Mouse (Mus musculus) limb, embryonic 11.5 days (tissue): ENCODE results near the gene Zfp296. TPM values are rescaled to one million over a fixed set of nuclear protein-coding genes. Genes with fewer than 3 reads are reported as not detected.

ENCODE experiments used
- ATAC-seq: fragments of 200-750 bp; cut with Nextera tagmentation; 2 replicates; pipeline ENCODE4 v1.8.0; 2017; ENCODE audit warnings: low read depth; ENCODE audit not compliant: insufficient number of reproducible peaks, low FRiP score, low TSS enrichment
- DNase-seq: peaks from one replicate; pipeline ENCODE4 v3.0.0-alpha.2; 2015; ENCODE audit warnings: low spot score
- H3K27ac ChIP-seq: fragments of 300-500 bp; sonication (generic); replicated peaks from 2 replicates; pipeline ENCODE4 v1.5.1; 2014; ENCODE audit warnings: low read depth, mild to moderate bottlenecking, low read length
- H3K27me3 ChIP-seq: fragments of 300-500 bp; sonication (generic); 2 replicates; pipeline ENCODE4 v1.6.1; 2014; ENCODE audit warnings: mild to moderate bottlenecking, low read length, mixed read lengths; ENCODE audit not compliant: control insufficient read depth, insufficient read depth
- H3K36me3 ChIP-seq: fragments of 300-500 bp; sonication (generic); 2 replicates; pipeline ENCODE4 v1.6.1; 2014; ENCODE audit warnings: mild to moderate bottlenecking, low read length, moderate library complexity, mixed read lengths; ENCODE audit not compliant: control insufficient read depth, insufficient read depth
- H3K4me1 ChIP-seq: fragments of 300-500 bp; sonication (generic); 2 replicates; pipeline ENCODE4 v1.6.1; 2014; ENCODE audit warnings: low read length, mixed read lengths; ENCODE audit not compliant: control insufficient read depth, insufficient read depth
- H3K4me2 ChIP-seq: fragments of 300-500 bp; sonication (generic); 2 replicates; pipeline ENCODE4 v1.6.1; 2014; ENCODE audit warnings: low read depth, mild to moderate bottlenecking, moderate library complexity; ENCODE audit not compliant: severe bottlenecking
- H3K4me3 ChIP-seq: fragments of 300-500 bp; sonication (generic); 2 replicates; pipeline ENCODE4 v1.5.1; 2014; ENCODE audit warnings: low read depth, low read length
- H3K9ac ChIP-seq: fragments of 300-500 bp; sonication (generic); 2 replicates; pipeline ENCODE4 v1.6.1; 2014; ENCODE audit warnings: mild to moderate bottlenecking, low read length
- H3K9me3 ChIP-seq: fragments of 300-500 bp; sonication (generic); 2 replicates; pipeline ENCODE4 v1.6.1; 2016; ENCODE audit warnings: low read length; ENCODE audit not compliant: control insufficient read depth
- WGBS: fragments of 180-500 bp; shearing (Covaris S2); extraction: QIAGEN DNeasy Blood & Tissue Kit; methylation state at CpG from one replicate; pipeline ENCODE4 v1.1.7; 2014; 5-methylcytosine and 5-hydroxymethylcytosine counted together
- polyA plus RNA-seq: library from polyadenylated mRNA; unstranded; fragments of >200 nt; fragmentation: Nextera tagmentation; extraction: Ambion mirVana; gene quantifications from 2 replicates; pipeline ENCODE4 v1.2.1, GENCODE M21; 2014

Gene Zfp296
- polyA plus RNA-seq, 1 experiment from 2014 or later = 0.21 TPM

DNA sequence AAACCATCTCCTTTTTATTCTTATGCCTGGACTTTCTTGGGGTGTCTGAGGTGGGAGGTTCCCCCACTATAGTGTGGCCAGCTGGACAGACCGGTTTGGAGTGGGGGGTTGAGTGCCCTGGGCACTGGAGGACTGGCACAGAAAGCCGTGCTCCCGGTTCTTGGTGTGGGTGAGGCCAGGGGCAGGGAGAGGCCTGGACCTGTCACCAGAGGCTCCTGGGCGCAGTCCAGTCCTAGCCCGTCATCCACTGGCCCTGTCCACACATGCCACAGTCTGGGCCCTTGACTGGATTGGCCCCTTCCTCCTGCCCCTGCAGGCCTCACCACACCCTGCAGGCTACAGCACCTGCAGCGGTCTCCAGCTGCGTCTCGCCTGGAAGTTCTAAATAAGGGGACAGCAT is 3.5 kb downstream of the Zfp296 start:
- H3K4me3 ChIP-seq = no peak overlapping the region
- no peaks in the 10 kb centered on the region for H3K4me1 ChIP-seq
- no peak overlapping the region for H3K9ac ChIP-seq
- no peak overlapping the region for H3K27ac ChIP-seq
- no peak for DNase-seq
- no peak for ATAC-seq
- 84% methylated on average over 8 of the region's 8 CpGs for WGBS
- H3K9me3 ChIP-seq = no peaks in the 10 kb centered on the region
- H3K36me3 ChIP-seq = peaks cover 29% of the 10 kb centered on the region
- peaks cover 28% of the 10 kb centered on the region for H3K27me3 ChIP-seq
- no peak overlapping the region; the same call in 1 of the 2 replicates for H3K4me2 ChIP-seq

DNA sequence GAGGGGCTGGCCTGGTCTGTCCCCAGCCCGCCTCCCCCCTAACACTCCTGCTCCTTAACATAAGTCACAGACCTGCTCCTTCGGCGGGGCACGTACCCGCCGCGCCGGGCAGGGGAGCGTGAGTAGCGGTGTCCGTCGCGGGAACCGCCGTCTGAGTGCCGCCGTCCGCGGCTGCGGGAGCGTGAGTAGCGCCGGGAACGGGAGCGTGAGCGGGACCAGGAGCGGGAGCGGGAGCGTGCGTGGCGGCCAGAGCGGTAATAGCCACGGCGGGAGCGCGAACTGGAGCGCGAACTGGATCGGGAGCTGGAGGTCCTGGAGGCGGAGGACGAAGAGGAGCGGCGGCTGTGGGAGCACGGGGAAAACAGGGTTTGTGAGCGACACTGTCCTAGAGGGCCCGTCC is 9.2 kb downstream of the Zfp296 start:
- no peaks in the 10 kb centered on the region for H3K9me3 ChIP-seq
- no peak overlapping the region for H3K9ac ChIP-seq
- no peaks in the 10 kb centered on the region for H3K27me3 ChIP-seq
- no peak overlapping the region for H3K27ac ChIP-seq
- H3K4me3 ChIP-seq = no peak overlapping the region
- 71% methylated on average over 46 of the region's 46 CpGs for WGBS
- ATAC-seq (no peak), DNase-seq (no peak)
- H3K4me1 ChIP-seq = no peaks in the 10 kb centered on the region
- peaks cover 59% of the 10 kb centered on the region for H3K36me3 ChIP-seq
- no peak overlapping the region; the same call in 1 of the 2 replicates for H3K4me2 ChIP-seq

DNA sequence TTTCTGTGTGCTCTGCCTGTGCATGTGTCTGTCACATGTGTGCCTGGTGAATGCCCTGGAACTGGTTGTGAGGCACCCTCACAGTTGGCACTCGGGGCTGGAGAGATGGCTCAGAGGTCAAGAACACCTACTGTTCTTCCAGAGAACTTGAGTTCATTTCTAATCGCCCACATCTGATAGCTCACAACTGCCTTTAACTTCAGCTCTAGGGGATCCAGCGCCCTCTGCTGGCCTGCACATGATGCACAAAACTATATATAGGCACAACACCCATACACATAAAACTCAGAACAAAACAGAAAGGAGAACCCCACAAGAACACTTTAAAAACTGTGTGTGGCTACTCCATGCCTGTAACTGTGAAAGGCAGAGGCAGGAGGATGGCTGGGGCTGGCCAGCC is 12.1 kb downstream of the Zfp296 start:
- peak; percentile 74 for DNase-seq
- no peak overlapping the region for H3K4me2 ChIP-seq
- no peaks in the 10 kb centered on the region for H3K9me3 ChIP-seq
- no peaks in the 10 kb centered on the region for H3K4me1 ChIP-seq
- H3K36me3 ChIP-seq = peaks cover 58% of the 10 kb centered on the region
- no peak overlapping the region for H3K4me3 ChIP-seq
- 51% methylated on average over 3 of the region's 3 CpGs for WGBS
- H3K27me3 ChIP-seq = no peaks in the 10 kb centered on the region
- no peak for ATAC-seq
- H3K27ac ChIP-seq = no peak overlapping the region
- no peak overlapping the region for H3K9ac ChIP-seq

- no peak overlapping the region for H3K27ac ChIP-seq
- no peak overlapping the region for H3K4me2 ChIP-seq
- no peaks in the 10 kb centered on the region for H3K9me3 ChIP-seq
- no peak overlapping the region for H3K4me3 ChIP-seq
- WGBS = 66% methylated on average over 3 of the region's 3 CpGs
- H3K27me3 ChIP-seq = no peaks in the 10 kb centered on the region
- H3K9ac ChIP-seq = no peak overlapping the region
- peaks cover 53% of the 10 kb centered on the region for H3K36me3 ChIP-seq
- no peaks in the 10 kb centered on the region for H3K4me1 ChIP-seq
- DNase-seq (peak; percentile 73), ATAC-seq (peak; percentile 18; the same call in 1 of the 2 replicates)
These were observed 12.8 kb downstream of the Zfp296 start for GRCm38 (mm10) chr7:19589917-19590316.

GRCm38 (mm10) chr7:19593061-19593730 is 16.1 kb downstream of the Zfp296 start:
- Histone ChIP-seq H3K36me3 (peaks cover 43% of the 10 kb centered on the region), H3K9me3 (no peaks in the 10 kb centered on the region), H3K4me1 (no peaks in the 10 kb centered on the region), H3K27me3 (no peaks in the 10 kb centered on the region), H3K9ac (no peak overlapping the region), H3K4me3 (no peak overlapping the region), H3K27ac (no peak overlapping the region), H3K4me2 (no peak overlapping the region)
- no peak for DNase-seq
- WGBS = 84% methylated on average over 10 of the region's 10 CpGs
- ATAC-seq = no peak

GRCm38 (mm10) chr7:19600562-19600961 is 23.5 kb downstream of the Zfp296 start:
- H3K4me3 ChIP-seq = no peak overlapping the region
- no peak overlapping the region for H3K9ac ChIP-seq
- peaks cover 23% of the 10 kb centered on the region for H3K36me3 ChIP-seq
- H3K27ac ChIP-seq = no peak overlapping the region
- ATAC-seq (no peak), DNase-seq (no peak)
- no peaks in the 10 kb centered on the region for H3K27me3 ChIP-seq
- no peak overlapping the region for H3K4me2 ChIP-seq
- 85% methylated on average over 5 of the region's 5 CpGs for WGBS
- H3K9me3 ChIP-seq = no peaks in the 10 kb centered on the region
- H3K4me1 ChIP-seq = peaks cover 11% of the 10 kb centered on the region

- ATAC-seq (no peak), DNase-seq (no peak)
- H3K4me1 ChIP-seq = peaks cover 11% of the 10 kb centered on the region
- H3K4me2 ChIP-seq = peak overlapping the region; percentile 84
- H3K36me3 ChIP-seq = peaks cover 18% of the 10 kb centered on the region; the same call in 1 of the 2 replicates
- H3K9me3 ChIP-seq = no peaks in the 10 kb centered on the region
- H3K27me3 ChIP-seq = no peaks in the 10 kb centered on the region
- no peak overlapping the region for H3K9ac ChIP-seq
- H3K27ac ChIP-seq = no peak overlapping the region
- H3K4me3 ChIP-seq = peak overlapping the region; percentile 94; the same call in 1 of the 2 replicates
- 85% methylated on average over 12 of the region's 12 CpGs for WGBS
These were observed 26.0 kb downstream of the Zfp296 start for GRCm38 (mm10) chr7:19603055-19603454.

GRCm38 (mm10) chr7:19603849-19604605 is 26.9 kb downstream of the Zfp296 start, which contains the start of gene Clasrp:
TSS of gene Clasrp (minus strand) at chr7:19604486.
- H3K4me3 ChIP-seq = peak within 1 kb of the TSS; percentile 94
- 1% methylated on average over 57 of the region's 57 CpGs for WGBS
- H3K4me2 ChIP-seq = peak within 1 kb of the TSS; percentile 84
- H3K9ac ChIP-seq = peak within 1 kb of the TSS; percentile 92
- H3K4me1 ChIP-seq = peaks cover 11% of the 10 kb centered on the region
- DNase-seq = peak; percentile 98
- peaks cover 10% of the 10 kb centered on the region; the same call in 1 of the 2 replicates for H3K36me3 ChIP-seq
- H3K27me3 ChIP-seq = no peaks in the 10 kb centered on the region
- no peaks in the 10 kb centered on the region for H3K9me3 ChIP-seq
- peak; percentile 88 for ATAC-seq
- H3K27ac ChIP-seq = peak within 1 kb of the TSS; percentile 64; the same call in 1 of the 2 replicates
